Mouse (Mus musculus): Measurements from ENCODE around the gene P2rx1.

The P2rx1 gene

GRCm38 (mm10) chr11:73023827-73024226 is 24.9 kb downstream of the P2rx1 start:
- DNase-seq = no peak

- DNase-seq = no peak
These were observed 25.5 kb downstream of the P2rx1 start for GRCm38 (mm10) chr11:73024236-73024904.

GRCm38 (mm10) chr11:73026961-73027360 is 28.1 kb downstream of the P2rx1 start:
- DNase-seq = no peak

GRCm38 (mm10) chr11:73030821-73031498 is 32.1 kb downstream of the P2rx1 start:
- DNase-seq = peak; percentile 84

- no peak for DNase-seq
These were observed 32.6 kb downstream of the P2rx1 start for GRCm38 (mm10) chr11:73031536-73031935.

- DNase-seq = no peak
These were observed 37.2 kb downstream of the P2rx1 start for GRCm38 (mm10) chr11:73036077-73036476.

- no peak for DNase-seq
These were observed 38.0 kb downstream of the P2rx1 start for GRCm38 (mm10) chr11:73036889-73037288.

GRCm38 (mm10) chr11:73037691-73038090 is 38.8 kb downstream of the P2rx1 start:
- no peak for DNase-seq

- DNase-seq = no peak
These were observed 40.3 kb downstream of the P2rx1 start for GRCm38 (mm10) chr11:73039102-73039799.

GRCm38 (mm10) chr11:73044229-73044755 is 45.4 kb downstream of the P2rx1 start:
- DNase-seq = no peak

GRCm38 (mm10) chr11:73044789-73045188 is 45.9 kb downstream of the P2rx1 start:
- DNase-seq = no peak

GRCm38 (mm10) chr11:73047542-73047996 is 48.7 kb downstream of the P2rx1 start, which contains the start of gene Ncbp3:
TSS of gene Ncbp3 (plus strand) at chr11:73047783.
- DNase-seq = peak; percentile 93

GRCm38 (mm10) chr11:73048030-73048876 is 49.4 kb downstream of the P2rx1 start:
- DNase-seq = no peak

GRCm38 (mm10) chr11:73049335-73049734 is 50.4 kb downstream of the P2rx1 start:
- peak; percentile 68 for DNase-seq

GRCm38 (mm10) chr11:73052795-73053194 is 53.9 kb downstream of the P2rx1 start:
- no peak for DNase-seq

GRCm38 (mm10) chr11:73057701-73058100 is 58.8 kb downstream of the P2rx1 start:
- DNase-seq = no peak

GRCm38 (mm10) chr11:73059630-73060029 is 60.7 kb downstream of the P2rx1 start:
- no peak for DNase-seq

- DNase-seq = no peak
These were observed 62.5 kb downstream of the P2rx1 start for GRCm38 (mm10) chr11:73061413-73061812.

Data from cerebellum, adult 11 months (tissue).